Mouse (Mus musculus): ENCODE data around the gene Csrnp2.

DNA sequence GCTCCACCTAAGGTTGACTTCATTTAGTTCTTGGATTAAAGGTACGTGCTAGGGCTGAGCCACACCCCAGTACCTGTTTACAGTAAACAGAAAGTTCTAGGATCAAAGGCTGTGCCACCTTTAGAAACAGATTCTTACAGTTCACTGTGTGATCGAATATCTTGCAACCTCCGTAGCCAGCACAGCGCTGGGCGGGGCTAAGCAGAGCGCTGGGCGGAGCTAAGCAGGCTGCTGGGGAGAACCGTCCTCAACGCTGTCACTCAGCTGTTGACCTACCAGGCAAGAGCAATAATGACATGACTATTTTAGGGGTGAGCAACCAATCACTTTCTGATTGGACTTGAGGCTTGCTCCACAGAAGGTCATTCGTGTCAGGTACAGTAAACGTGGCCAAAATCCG lies 34.3 kb downstream of the Csrnp2 start:
- no peak for TF ChIP-seq POLR2A (IDR thresholded peaks at IDR 0.05; ENCODE audit: insufficient read depth, low read depth, low read length)
- no peak for TF ChIP-seq CTCF (IDR thresholded peaks at IDR 0.05; ENCODE audit: insufficient read depth, low read depth, low read length)
